Mouse (Mus musculus): ENCODE measurements at regions not wholly inside any gene's neighbourhood (a gene's known extent, or its start where the extent isn't known, plus 50 kb on each side); places are given as distances from the start of the nearest gene placed in this dataset.

DNA sequence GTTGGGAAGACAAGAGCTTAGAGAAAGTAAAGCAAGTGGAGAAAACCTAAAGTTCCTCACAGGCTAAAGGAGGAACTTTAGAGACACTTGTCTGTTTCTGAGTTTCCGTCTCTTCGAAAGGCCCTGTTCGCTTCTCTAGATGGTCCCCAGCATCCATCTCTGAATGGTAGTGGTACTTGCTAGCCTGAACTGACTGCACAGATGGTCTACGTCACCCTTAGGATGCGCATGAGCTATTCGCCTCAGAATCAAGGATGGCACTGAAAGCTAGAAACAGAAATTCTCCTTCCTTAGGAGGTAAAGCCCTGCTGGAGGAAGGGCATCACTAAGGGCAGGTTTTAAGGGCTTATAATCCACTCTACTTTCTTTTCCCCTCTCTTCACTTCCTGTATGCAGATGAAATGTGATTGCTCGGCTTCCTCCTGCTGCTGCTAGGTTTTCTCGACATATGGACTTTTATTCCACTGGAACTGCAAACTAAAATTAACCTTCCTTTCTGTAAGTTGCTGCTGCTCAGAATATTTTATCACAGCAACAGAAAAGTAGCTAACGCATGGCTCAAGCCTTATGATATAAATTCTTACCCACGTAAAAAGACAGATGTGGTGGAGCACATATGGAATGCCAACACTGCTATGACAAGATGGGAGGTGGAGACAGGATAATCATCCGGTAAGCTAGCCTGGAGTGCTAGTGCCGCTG, 145.1 kb downstream of the Actr3 start:
- TF ChIP-seq POLR2A (IDR thresholded peaks at IDR 0.05; ENCODE audit: control insufficient read depth, low read depth, low read length) (no peak), CTCF (IDR thresholded peaks at IDR 0.05; ENCODE audit: control insufficient read depth, insufficient read depth, insufficient replicate concordance, low read depth, low read length) (no peak)

Data from testis, adult 2 months (tissue).